Mouse (Mus musculus): ENCODE data around the gene Nrxn3.

- no peak for TF ChIP-seq CTCF (IDR thresholded peaks at IDR 0.05; ENCODE audit: control insufficient read depth, insufficient read depth, insufficient replicate concordance, low read depth, low read length)
- no peak for TF ChIP-seq POLR2A (IDR thresholded peaks at IDR 0.05; ENCODE audit: control insufficient read depth, low read depth, low read length)
Observed at GRCm38 (mm10) chr12:89707913-89708312, 985.2 kb downstream of the Nrxn3 start.
